Mouse (Mus musculus) kidney, adult 8-10 months (tissue): ENCODE results near the gene Fgfr2.

Experiments
- DNase-seq, 2 experiments: peaks; one replicate each; pipeline ENCODE4 v3.0.0; 2022

The Fgfr2 gene

DNA sequence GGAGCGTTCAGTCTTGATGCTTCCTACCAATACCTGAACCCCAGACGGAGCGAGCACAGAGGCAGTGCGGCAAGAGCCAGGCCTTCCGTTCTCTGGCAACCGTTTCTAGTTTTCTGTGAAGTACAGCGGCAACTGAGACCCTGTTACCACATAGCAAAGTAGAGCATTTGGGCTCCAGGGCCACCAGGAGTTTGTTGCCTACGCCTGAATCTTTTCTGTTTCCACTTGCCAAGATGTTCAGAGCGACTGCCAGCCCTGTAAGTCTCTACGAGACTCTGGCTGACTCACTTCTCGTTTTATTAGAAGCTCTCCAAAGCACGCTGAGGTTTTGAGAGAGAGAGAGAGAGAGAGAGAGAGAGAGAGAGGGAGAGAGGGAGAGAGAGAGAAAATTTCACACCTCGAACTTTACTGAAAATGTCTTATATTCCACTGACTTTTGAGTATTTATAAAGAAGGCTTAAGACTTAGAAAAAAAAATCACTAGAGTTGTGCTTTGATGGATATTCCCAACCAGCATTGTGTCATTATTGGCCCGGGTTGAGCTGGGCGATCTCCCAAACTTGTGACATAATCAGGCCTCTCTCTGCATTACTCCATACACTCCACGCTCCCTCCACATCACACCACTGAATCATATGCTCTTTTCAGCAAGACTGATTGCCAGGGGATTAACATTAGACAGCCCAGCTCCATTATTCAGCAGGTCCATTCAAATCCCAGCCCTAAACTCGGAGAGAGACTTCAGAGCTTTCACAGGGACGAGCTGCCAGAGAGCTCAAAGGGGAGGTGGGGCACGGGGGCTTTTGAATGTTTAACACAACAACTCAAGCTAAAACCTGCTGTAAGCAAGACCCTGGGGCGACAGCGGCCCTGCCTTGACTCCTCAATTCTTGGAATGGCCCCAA, 2907.6 kb downstream of the Fgfr2 start:
- no peak for DNase-seq

DNA sequence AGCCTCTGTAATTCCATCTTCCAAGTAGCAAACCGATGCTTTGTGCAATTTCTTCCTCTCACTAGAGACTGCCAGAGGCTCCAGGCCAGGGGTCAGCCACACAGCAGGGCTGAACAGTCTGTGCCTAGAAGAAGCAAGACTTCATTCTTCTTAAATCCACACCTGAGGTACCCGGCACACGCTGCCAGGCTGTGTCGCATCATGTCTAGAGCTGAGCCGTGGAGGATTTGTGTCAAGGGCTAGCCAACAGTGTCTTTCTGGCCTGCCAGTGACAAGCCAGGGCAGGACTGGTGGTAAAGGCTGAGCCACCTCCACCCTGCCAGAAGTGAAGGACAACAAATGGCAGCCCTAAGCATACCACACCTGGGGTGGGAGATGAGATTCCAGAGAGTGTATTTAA, 2910.0 kb downstream of the Fgfr2 start:
- DNase-seq = no peak

DNA sequence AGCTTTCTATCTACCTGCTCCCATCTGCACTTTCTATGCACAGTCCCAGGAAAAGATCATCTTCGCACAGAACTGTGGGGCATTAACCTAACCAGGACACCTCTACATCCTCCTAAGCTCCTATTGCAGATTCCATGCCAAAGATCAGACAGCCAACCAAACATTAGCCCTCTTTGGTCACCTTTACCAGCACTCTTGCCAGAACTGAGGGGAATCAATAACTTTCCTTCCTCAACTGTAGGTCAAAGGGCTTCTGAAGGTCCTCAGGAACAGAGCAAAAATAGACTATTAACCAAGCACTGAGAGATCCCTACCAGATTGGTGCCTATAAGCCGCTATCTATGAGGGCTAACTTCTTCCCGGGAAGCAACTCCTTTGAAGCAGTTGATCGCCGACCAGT, 2911.7 kb downstream of the Fgfr2 start:
- DNase-seq = peak; percentile 21 to 58

DNA sequence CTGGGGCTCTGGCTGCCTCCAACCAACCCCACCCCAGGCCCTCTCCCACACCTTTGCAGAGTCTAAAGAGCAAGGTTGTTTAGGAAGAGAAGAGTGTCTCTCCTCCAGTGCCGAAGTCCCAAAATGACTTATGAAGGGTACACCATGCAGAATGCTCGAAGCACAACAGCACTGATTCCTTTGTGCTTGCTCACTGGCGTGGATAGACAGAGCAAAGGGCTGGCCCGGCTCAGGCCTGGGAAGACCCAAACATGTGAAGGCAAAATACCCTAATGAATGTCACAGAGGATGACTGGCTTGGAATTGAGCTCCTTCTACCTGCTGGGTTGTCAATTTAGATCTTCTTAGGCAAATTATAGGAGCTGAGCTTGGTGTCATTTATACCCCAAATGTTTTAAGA, 2914.5 kb downstream of the Fgfr2 start:
- no peak for DNase-seq

DNA sequence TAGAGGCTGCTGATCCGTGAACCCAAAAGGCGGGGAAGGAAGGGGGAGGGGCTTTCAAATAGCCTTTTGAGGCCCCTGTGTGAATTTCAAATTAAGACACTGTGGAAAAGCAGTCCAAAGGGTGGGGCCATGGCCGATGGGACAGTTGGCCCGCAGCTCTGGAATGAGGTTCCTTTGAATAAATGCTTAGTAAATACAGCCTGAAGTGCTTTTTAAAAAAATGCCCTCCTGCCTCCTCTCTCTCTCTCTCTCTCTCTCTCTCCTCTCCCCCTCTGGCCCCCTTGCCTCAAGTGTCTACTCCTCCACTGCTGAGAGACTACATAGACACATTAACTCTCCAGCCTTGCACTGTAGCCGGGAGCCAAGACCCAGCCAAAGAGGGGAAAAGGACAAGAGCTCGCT, 2917.0 kb downstream of the Fgfr2 start:
- DNase-seq = peak; percentile 60 to 71

DNA sequence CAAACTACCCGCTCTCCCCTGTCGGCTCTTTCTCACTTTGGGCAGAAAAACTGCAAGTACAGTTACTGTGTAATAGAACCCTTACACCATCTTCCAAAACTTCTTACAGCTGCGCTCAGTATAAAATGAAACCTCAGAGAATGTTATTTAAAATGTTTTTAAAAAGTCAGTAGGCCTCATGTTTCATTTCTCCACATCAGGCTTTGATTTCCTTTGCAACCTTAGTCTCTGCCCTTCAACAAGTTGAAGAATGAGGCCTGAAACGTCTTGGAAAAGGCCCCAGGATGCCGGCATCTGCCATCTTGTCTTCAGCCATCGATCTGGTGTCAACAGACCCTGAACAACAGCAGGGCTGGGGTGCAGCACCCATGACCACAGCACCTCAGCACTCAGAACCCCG, 2918.0 kb downstream of the Fgfr2 start:
- no peak for DNase-seq

DNA sequence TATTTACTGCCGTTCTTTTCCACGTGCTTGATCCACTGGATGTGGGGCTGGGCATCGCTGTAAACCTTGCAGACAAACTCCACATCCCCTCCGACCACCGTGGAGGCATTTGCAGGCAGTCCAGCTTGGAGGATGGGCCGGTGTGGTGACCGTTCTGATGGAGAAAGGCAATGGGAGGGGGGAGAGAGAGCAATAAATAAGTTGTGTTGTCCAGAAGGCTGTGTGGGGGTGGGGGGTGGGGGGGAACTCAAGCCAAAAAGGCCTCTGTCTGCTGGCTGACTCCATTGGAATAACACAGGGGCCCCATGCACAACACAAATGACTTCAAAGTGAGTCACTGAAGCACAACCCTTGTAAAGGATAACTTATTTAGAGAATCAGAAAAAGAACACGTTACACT, 2922.1 kb downstream of the Fgfr2 start:
- DNase-seq = no peak

DNA sequence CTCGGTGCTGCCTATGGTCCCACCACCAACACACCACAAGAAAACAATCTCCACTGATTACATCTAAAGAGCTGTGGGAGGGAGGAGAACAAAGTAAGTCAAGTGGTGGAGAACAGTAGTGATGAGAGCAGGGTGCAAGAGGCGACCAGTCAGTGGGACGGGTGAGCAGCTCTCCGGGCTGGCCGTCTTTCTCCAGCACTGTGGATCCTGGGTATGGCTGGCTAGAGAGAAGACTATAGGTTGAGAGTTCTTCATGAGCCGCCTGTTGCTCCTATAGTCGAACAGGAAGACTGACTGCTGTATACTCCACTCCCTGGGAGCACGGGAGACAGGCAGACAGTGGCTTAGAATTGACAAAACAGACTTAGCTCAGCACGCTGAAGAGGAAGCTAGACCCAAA, 2923.2 kb downstream of the Fgfr2 start:
- no peak for DNase-seq

DNA sequence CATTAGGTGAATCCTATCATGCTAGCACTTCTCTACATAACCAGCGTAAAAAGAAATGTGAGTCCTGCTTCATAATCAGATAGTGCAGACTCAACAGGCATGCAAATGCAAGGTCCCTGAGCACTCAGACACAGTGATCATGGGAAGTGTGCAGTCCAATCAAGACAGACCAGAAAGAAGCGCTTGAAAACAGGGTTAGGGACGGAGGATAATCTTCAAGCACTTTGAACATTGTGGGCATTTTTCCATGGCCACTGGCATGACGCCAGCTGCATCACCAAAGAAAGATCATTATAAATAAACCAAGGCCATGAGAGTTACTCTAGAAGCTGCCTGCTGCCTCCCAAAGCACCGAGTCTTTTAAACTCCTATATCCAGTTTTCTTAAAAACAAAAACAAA, 2923.8 kb downstream of the Fgfr2 start:
- no peak for DNase-seq

DNA sequence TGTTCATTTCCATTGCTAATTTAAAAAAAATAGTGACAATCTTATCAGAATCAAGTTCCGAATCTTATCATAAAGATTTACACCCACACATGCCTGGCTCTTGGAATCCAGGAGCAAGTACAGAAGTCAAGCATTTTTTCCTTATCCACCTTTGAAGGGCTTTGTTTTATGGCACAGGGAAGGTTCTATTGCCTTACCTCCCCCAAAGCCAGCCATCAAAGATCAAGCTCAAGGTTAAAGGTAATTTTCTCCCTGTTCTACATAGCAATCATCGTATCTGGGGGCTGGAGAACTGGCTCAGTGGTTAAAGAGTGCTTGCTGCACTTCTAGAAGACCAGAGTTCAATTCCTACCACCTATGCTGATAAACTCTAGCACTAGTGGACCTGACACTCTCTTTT, 2928.1 kb downstream of the Fgfr2 start:
- no peak for DNase-seq

DNA sequence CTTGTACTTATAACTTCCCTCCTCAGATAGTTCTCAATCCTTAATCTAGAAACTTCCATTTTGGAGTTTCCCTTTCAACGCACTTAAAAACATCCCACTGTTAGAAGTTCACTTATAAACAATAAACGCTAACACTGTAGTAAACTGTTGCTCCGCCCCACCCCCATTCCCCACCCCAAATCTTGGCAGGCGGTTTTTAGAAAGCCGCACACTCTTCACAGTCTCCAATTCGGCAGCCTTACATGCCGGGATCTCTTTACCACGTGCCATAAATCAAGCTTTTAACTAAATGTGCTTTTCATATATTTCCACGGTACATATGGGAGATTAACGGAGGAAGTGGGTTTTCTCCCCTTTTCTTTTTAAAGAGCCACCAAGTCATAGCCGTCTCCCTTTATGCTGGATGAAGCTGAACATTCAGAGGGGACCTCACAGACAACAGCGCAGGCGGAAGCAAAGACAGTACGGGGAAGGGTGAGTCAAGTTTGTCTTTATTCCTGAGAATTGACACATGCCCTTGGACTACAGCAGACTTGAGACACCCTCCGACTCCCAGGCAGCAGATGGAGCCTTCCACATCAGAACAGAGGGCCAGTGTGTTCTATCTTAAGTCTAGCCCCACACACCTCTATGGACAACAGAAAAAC, 2932.7 kb downstream of the Fgfr2 start:
- DNase-seq = no peak

DNA sequence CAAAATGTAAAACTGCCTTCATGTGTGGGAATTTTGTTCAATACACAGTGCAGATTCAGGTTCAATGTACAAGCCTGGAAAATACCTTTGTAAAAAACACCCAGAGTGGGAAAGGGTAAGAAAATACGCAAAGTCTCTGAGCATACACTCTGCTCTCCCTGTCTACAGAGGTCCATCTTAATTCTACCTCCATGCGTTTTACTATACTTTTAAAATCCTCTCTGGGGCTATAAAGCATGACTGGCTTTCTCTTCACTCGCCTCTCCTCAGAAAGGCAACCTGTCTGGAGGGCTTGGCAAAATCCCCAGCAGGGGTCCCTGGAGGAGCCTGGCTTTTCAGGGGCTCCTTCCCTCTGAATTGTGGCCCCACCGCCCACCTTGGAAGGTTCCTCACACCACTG, 2933.2 kb downstream of the Fgfr2 start:
- no peak for DNase-seq

DNA sequence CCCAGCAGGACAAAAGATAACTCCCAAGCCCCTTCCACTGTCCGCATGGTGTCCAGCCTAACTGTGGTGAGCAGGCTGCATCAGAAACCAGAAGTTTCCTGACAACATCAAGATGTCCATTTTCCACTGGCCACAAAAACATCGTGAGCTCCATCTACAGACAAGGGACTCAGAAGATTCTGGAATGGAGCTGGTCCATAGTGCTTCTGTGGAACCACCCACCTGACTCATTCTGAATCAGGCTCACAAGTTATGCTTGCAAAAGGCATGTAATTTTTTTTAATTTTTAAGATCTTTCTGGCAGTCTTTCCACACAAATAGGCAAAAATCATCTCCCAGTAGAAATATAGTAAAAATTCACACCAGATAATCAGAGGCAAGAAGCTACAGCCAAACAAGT, 2935.0 kb downstream of the Fgfr2 start:
- no peak for DNase-seq

DNA sequence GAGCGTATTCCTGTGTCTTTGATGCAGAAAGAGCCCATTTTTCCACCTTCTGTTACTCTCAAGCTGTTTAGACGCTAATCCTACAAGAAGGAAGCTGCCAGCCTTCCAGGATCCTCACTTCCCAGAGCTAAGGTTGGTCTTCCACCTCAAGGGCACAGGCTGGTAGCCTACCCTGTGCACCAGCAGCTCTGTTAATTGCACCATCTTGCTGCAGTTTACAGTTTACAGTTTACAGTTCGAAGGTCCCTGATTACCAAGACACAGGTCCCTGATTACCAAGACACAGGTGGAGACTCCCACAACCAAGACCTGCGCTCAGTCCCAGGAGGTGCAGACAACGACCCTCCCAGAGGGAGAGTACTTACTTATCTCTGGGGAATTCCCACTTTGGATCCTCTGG, 2938.3 kb downstream of the Fgfr2 start:
- no peak for DNase-seq

DNA sequence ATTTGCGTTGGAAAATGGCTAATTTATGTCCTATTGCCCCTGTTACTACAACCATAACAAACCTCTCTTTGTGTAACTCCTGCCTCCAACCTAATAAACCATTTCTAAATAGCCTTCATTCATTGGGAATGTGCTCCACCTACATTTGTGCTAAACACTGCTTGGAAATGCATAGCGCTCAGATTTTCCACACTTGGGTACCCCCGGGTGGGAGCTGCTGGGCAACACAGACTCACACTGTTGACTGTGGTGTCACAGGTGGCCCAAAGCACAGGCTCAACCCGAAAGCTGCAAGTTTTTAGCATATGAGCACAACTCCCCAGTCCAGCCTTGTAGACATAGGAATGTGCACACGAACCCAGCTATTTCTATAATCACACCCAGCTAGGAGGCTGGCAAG, 2939.2 kb downstream of the Fgfr2 start:
- DNase-seq = no peak

DNA sequence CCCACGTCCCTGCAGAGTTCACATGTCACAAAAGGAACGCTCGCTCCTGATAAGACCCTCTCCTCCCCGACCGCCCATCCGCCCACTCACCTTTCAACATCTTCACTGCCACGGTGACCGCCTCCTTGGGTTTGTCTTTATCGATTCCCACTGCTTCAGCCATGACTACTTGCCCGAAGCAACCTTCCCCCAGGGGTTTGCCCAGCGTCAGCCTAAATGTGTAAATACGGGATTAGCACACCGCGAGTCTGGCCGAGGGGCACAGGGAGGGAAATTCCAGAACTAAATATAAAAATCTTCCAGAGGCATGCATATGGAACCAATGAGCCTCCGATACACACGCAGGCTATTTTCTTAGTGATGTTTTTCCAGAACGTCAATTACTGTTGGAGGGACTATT, 2940.6 kb downstream of the Fgfr2 start:
- DNase-seq = no peak

DNA sequence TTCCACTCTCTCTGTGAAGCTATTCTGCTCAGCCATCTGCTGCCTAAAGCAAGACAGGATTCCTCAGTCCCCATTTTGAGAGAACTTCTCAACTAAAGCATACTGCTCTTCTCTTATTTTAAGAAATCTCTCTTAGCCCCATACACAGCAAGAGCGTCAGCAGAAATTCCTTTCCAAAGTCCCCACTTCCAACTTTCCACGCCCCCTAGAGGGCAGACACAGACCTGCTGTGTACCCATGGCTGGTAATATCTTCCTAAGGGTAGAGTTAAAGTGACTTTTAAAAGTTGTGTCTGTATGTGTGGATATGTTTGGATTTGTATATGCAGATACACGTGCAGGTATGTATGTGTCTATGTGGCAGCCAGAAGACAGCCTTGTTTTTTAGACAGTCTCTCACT, 2944.2 kb downstream of the Fgfr2 start:
- DNase-seq = peak in 1 of 2 experiments; percentile 12

DNA sequence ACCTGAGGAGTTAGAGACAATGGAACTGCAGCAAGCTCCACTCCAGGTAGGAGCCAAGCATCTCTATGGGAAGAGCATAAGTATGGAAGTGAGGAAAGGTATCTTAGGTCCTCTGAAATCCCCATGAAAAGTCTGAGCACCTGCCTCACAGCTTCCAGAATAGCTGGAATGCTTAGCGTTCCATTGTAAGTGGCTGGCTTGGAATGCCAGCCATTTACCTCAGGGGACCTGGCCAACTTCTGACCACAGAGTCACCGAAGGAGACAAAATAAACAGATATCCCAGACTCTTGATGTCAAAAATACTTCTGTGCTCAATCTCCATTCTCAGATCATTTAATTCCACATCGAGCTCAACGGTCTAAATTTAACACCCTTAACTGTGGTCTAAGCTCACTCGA, 2946.1 kb downstream of the Fgfr2 start:
- DNase-seq = peak; percentile 6 to 24

DNA sequence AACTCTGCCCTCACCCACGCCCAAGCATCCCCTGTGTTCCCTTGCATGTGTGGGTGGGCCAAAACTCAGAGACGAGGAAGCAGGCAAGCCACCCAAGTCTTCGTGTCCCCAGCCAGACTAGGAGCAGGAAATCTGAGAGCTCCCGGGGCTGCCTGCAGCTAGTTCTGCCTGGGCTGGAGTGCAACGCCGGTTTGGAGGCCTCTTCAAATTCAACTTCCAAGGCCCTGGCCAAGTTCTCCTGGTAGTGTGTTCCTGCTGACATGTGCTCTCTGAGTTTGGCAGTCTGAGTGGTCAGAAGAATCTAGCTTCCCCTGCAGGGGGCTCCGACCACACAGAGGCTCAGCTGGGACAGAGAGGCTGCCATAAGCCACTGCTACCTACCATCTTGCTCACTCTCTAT, 2948.6 kb downstream of the Fgfr2 start:
- DNase-seq = no peak

DNA sequence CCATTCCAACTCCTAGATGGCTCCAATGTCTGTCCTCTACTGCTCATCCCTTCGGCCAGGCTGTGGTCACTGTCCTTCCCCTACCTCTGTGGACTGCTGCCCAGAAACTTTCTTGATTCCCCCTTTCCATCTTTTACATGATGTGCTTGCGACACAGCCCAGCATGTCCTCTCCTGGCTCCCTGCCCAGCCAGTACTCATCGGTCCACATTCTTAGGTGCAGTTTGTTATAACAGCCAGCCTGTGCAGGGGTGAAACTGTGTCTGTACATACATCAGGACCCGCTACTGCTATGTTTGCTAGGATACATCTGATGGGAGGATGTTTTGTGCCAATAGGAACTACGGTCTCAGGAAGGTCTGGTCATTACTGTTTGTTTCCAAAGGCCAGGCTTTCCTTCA, 2949.2 kb downstream of the Fgfr2 start:
- DNase-seq = no peak

DNA sequence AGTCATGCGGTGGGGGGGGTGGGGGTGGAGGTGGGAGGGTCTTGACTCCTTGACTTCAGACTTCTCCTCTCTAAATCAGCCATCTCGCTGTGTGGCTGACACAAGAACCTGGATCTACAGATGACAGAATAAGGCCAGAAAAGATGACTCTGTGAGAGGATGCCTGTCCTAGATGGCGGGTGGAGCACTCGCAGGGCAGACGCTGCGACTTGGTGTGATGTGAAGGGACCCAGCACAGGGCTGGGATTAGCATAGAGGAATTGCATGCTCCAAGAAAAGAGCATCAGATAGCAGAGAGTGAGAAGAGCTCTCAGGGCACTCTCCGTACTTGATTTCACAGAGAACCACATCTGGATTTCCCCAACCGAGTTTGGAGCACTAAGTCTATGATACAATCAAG, 2953.0 kb downstream of the Fgfr2 start:
- DNase-seq = no peak

DNA sequence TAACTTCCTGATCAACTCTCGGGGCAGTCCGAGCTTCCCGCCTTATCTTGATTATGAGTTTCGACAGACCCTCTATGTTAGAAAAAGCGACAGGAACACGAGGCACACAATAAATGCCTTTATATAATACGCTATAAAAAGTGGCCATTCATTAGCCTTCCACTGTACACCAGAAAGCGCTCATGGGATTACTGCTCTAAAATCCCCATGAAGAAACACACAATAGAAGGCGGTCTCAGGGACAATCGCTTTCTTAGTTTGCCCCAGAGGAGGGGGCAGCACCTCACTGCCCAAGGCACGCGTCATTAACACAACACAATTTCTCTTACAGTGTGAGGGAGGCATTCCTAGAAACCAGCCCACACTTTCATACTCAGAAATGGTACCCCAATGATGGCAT, 2954.9 kb downstream of the Fgfr2 start:
- DNase-seq = no peak

DNA sequence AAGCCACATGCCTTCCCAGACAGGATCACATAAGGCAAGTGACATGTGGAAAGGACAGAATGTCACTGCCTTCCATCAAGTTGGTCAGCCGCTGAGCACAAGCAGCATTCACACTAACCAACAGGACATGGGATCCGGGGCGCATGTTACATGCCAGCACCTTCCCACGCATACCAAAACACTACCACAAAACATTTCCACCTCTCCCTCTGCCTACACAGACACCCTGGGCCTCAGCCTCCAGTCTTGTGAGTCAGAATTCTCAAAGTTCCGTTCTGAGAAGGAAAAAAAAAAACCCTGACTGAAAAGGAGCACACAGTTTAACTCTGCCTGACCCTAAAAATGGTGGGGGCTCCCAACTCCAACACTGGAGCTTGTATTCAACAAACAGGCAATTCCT, 2955.9 kb downstream of the Fgfr2 start:
- no peak for DNase-seq

DNA sequence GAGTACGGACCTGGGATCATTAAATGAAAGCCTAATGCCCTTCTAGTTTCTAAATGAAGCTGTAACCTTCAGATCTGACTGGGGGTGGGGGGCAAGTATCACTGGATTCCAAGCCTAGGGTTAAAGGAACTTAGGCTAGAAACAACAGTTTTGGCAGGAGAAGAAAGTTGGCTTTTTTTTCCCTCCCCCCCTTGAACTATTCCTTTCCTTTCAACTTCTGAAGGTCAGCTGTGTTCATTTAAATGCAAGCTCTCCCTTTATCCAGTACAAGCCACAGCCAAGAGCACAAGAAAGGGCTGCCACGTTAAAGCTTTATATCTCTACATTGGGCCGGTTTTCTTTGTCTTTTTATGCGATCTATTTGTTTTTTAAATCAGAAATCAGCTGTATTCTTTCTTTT, 2957.0 kb downstream of the Fgfr2 start:
- DNase-seq = no peak

DNA sequence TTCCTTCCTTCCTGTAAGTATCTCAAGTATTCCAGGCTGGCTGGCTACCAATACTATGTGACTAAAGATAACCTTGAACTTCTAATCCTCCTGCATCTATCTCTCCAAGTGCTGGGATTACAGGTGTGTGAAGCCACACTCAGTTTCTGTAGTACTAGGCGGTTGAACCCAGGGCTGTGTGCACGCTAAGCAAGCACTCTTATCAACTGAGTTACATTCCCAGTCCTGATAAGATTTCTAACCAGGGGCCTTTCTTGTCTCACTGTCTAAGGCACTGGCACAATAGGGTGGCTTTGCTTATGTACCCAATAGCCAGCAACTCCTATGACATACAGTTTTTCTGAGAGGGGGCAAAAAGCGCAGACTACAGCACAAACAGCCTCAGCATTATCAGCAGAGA, 2957.7 kb downstream of the Fgfr2 start:
- DNase-seq = no peak
